Mouse (Mus musculus) MEL (cell line): ENCODE measurements around the gene Slc16a9. TPM values are rescaled to one million over a fixed set of nuclear protein-coding genes. Genes with fewer than 3 reads are reported as not detected.

ENCODE experiments used
- DNase-seq: peaks from one replicate; pipeline ENCODE4 v3.0.0; 2011; ENCODE audit warnings: low read depth, low spot score
- H3K27ac ChIP-seq: 2 replicates; pipeline ENCODE4 v1.5.1; 2012; ENCODE audit warnings: low read depth, mild to moderate bottlenecking, control low read depth, low read length, moderate library complexity; ENCODE audit not compliant: control insufficient read depth
- H3K27me3 ChIP-seq, 2 experiments: fragments of 150-350 bp in 1 of 2; sonication (generic) in 1 of 2; 2 replicates each; pipeline ENCODE4 v1.6.1; 2012; ENCODE audit warnings: low read length in 2 of 2, mild to moderate bottlenecking in 2 of 2, improper control_type of control experiment in 1 of 2, moderate library complexity in 1 of 2; ENCODE audit not compliant: insufficient read depth in 2 of 2, control insufficient read depth in 1 of 2
- H3K36me3 ChIP-seq, 2 experiments: 2 replicates each; pipeline ENCODE4 v1.6.1; 2012 to 2014; ENCODE audit warnings: low read length in 2 of 2, improper control_type of control experiment in 1 of 2, inconsistent platforms in 1 of 2, mild to moderate bottlenecking in 1 of 2; ENCODE audit not compliant: insufficient read depth in 2 of 2, control insufficient read depth in 1 of 2
- H3K4me1 ChIP-seq, 2 experiments: fragments of 150-350 bp in 1 of 2; sonication (generic) in 1 of 2; 2 replicates each; pipeline ENCODE4 v1.6.1; 2012; ENCODE audit warnings: low read length in 2 of 2, improper control_type of control experiment in 1 of 2, mild to moderate bottlenecking in 1 of 2; ENCODE audit not compliant: insufficient read depth in 2 of 2, control insufficient read depth in 1 of 2
- H3K4me3 ChIP-seq, 2 experiments: fragments of 150-350 bp in 1 of 2; sonication (generic) in 1 of 2; 2 replicates each; pipeline ENCODE4 v1.5.1; 2012; ENCODE audit warnings: low read depth in 2 of 2, low read length in 2 of 2, mild to moderate bottlenecking in 2 of 2, moderate library complexity in 2 of 2, control low read depth in 1 of 2, improper control_type of control experiment in 1 of 2; ENCODE audit not compliant: control insufficient read depth in 1 of 2, insufficient read depth in 1 of 2
- H3K79me2 ChIP-seq: 2 replicates; pipeline ENCODE4 v1.6.1; 2012; ENCODE audit warnings: mild to moderate bottlenecking, low read length, moderate library complexity; ENCODE audit not compliant: control insufficient read depth, poor library complexity, insufficient read depth
- H3K9ac ChIP-seq: 2 replicates; pipeline ENCODE4 v1.6.1; 2012; ENCODE audit warnings: low read depth, mild to moderate bottlenecking, control low read depth, low read length, moderate library complexity; ENCODE audit not compliant: control insufficient read depth, poor library complexity, severe bottlenecking
- H3K9me3 ChIP-seq: fragments of 150-350 bp; sonication (generic); replicated peaks from 2 replicates; pipeline ENCODE4 v1.6.1; 2012; ENCODE audit warnings: mild to moderate bottlenecking, low read length, improper control_type of control experiment, moderate library complexity; ENCODE audit not compliant: insufficient read depth
- BHLHE40 ChIP-seq: IDR thresholded peaks from 2 replicates; pipeline ENCODE4 v1.6.1; 2012; ENCODE audit warnings: low read depth, mild to moderate bottlenecking, inconsistent platforms, low read length, improper control_type of control experiment, borderline replicate concordance
- CHD1 ChIP-seq: IDR thresholded peaks from 2 replicates; pipeline ENCODE4 v1.6.1; 2012; ENCODE audit warnings: low read depth, mild to moderate bottlenecking, inconsistent platforms, low read length, improper control_type of control experiment
- CHD2 ChIP-seq: IDR thresholded peaks from 2 replicates; pipeline ENCODE4 v1.6.1; 2011; ENCODE audit warnings: low read length, improper control_type of control experiment
- CTCF ChIP-seq, 3 experiments: IDR thresholded peaks in 2 of 3; conservative IDR thresholded peaks in 1 of 3; 2 replicates each; pipeline ENCODE4 v1.5.1; 2011 to 2012; ENCODE audit warnings: low read length in 3 of 3, low read depth in 2 of 3, mild to moderate bottlenecking in 2 of 3, improper control_type of control experiment in 1 of 3, inconsistent platforms in 1 of 3, mixed read lengths in 1 of 3, moderate library complexity in 1 of 3; ENCODE audit not compliant: control insufficient read depth in 1 of 3, insufficient read depth in 1 of 3, poor library complexity in 1 of 3, severe bottlenecking in 1 of 3
- E2F4 ChIP-seq: IDR thresholded peaks from 2 replicates; pipeline ENCODE4 v1.6.1; 2011; ENCODE audit warnings: low read depth, low read length, improper control_type of control experiment, borderline replicate concordance
- ELF1 ChIP-seq: IDR thresholded peaks from 2 replicates; pipeline ENCODE4 v1.6.1; 2014; ENCODE audit warnings: low read depth, mild to moderate bottlenecking, inconsistent platforms, low read length, improper control_type of control experiment, moderate library complexity
- EP300 ChIP-seq, 2 experiments: IDR thresholded peaks; 2 replicates each; pipeline ENCODE4 v1.6.1; 2011; ENCODE audit warnings: improper control_type of control experiment in 2 of 2, low read length in 2 of 2, low read depth in 1 of 2, mild to moderate bottlenecking in 1 of 2
- GABPA ChIP-seq: IDR thresholded peaks from 2 replicates; pipeline ENCODE4 v1.6.1; 2012; ENCODE audit warnings: low read depth, mild to moderate bottlenecking, inconsistent platforms, low read length, improper control_type of control experiment, moderate library complexity
- GATA1 ChIP-seq: IDR thresholded peaks from 2 replicates; pipeline ENCODE4 v1.6.1; 2011; ENCODE audit warnings: low read depth, low read length, improper control_type of control experiment
- HCFC1 ChIP-seq: IDR thresholded peaks from 2 replicates; pipeline ENCODE4 v1.6.1; 2012; ENCODE audit warnings: low read depth, mild to moderate bottlenecking, inconsistent platforms, low read length, improper control_type of control experiment, moderate library complexity
- MAFK ChIP-seq: IDR thresholded peaks from 2 replicates; pipeline ENCODE4 v1.6.1; 2011; ENCODE audit warnings: low read depth, mild to moderate bottlenecking, low read length, improper control_type of control experiment, borderline replicate concordance
- MAX ChIP-seq: IDR thresholded peaks from 2 replicates; pipeline ENCODE4 v1.6.1; 2011; ENCODE audit warnings: low read length, improper control_type of control experiment
- MAZ ChIP-seq: IDR thresholded peaks from 2 replicates; pipeline ENCODE4 v1.6.1; 2012; ENCODE audit warnings: low read depth, mild to moderate bottlenecking, inconsistent platforms, low read length, improper control_type of control experiment
- MEF2A ChIP-seq: IDR thresholded peaks from 2 replicates; pipeline ENCODE4 v1.6.1; 2014; ENCODE audit warnings: low read depth, mild to moderate bottlenecking, inconsistent platforms, low read length, improper control_type of control experiment; ENCODE audit not compliant: poor library complexity, insufficient replicate concordance, severe bottlenecking; ENCODE audit errors: extremely low read depth
- MXI1 ChIP-seq: IDR thresholded peaks from 2 replicates; pipeline ENCODE4 v1.6.1; 2011; ENCODE audit warnings: mild to moderate bottlenecking, low read depth, low read length, improper control_type of control experiment
- MYB ChIP-seq: IDR thresholded peaks from 2 replicates; pipeline ENCODE4 v1.6.1; 2011; ENCODE audit warnings: mild to moderate bottlenecking, low read depth, low read length, improper control_type of control experiment
- NRF1 ChIP-seq: IDR thresholded peaks from 2 replicates; pipeline ENCODE4 v1.6.1; 2014; ENCODE audit warnings: low read depth, mild to moderate bottlenecking, inconsistent platforms, low read length, improper control_type of control experiment, moderate library complexity; ENCODE audit not compliant: poor library complexity, insufficient read depth, severe bottlenecking
- POLR2A ChIP-seq, 2 experiments: IDR thresholded peaks; 2 replicates each; pipeline ENCODE4 v1.6.1; 2011 to 2012; ENCODE audit warnings: low read length in 2 of 2, mild to moderate bottlenecking in 2 of 2, control low read depth in 1 of 2, improper control_type of control experiment in 1 of 2, low read depth in 1 of 2, moderate library complexity in 1 of 2; ENCODE audit not compliant: control insufficient read depth in 1 of 2, insufficient read depth in 1 of 2, poor library complexity in 1 of 2
- POLR2AphosphoS2 ChIP-seq: IDR thresholded peaks from 2 replicates; pipeline ENCODE4 v1.6.1; 2011; ENCODE audit warnings: low read length, improper control_type of control experiment
- POLR2AphosphoS5 ChIP-seq: IDR thresholded peaks from 2 replicates; pipeline ENCODE4 v1.6.1; 2012; ENCODE audit warnings: low read depth, borderline replicate concordance, mild to moderate bottlenecking, inconsistent platforms, low read length, moderate library complexity, mixed read lengths
- RAD21 ChIP-seq: IDR thresholded peaks from 2 replicates; pipeline ENCODE4 v1.6.1; 2011; ENCODE audit warnings: mild to moderate bottlenecking, low read depth, low read length, improper control_type of control experiment
- SIN3A ChIP-seq: IDR thresholded peaks from 2 replicates; pipeline ENCODE4 v1.6.1; 2012; ENCODE audit warnings: low read length, improper control_type of control experiment, inconsistent platforms
- SMC3 ChIP-seq: IDR thresholded peaks from 2 replicates; pipeline ENCODE4 v1.6.1; 2011; ENCODE audit warnings: low read depth, low read length, improper control_type of control experiment
- TAL1 ChIP-seq: IDR thresholded peaks from 2 replicates; pipeline ENCODE4 v1.6.1; 2012; ENCODE audit warnings: mild to moderate bottlenecking, inconsistent platforms, low read length, moderate library complexity, mixed read lengths
- TCF12 ChIP-seq: IDR thresholded peaks from 2 replicates; pipeline ENCODE4 v1.6.1; 2014; ENCODE audit warnings: low read depth, mild to moderate bottlenecking, inconsistent platforms, low read length, improper control_type of control experiment, moderate library complexity
- UBTF ChIP-seq: IDR thresholded peaks from 2 replicates; pipeline ENCODE4 v1.6.1; 2012; ENCODE audit warnings: low read depth, mild to moderate bottlenecking, inconsistent platforms, low read length, improper control_type of control experiment, moderate library complexity, borderline replicate concordance; ENCODE audit not compliant: insufficient read depth
- USF1 ChIP-seq: IDR thresholded peaks from 2 replicates; pipeline ENCODE4 v1.6.1; 2014; ENCODE audit warnings: low read depth, mild to moderate bottlenecking, inconsistent platforms, low read length, improper control_type of control experiment, moderate library complexity
- USF2 ChIP-seq, 2 experiments: IDR thresholded peaks; 2 replicates each; pipeline ENCODE4 v1.6.1; 2011 to 2012; ENCODE audit warnings: improper control_type of control experiment in 2 of 2, low read length in 2 of 2, borderline replicate concordance in 1 of 2, inconsistent platforms in 1 of 2, low read depth in 1 of 2, mild to moderate bottlenecking in 1 of 2; ENCODE audit not compliant: insufficient read depth in 1 of 2
- ZC3H11A ChIP-seq: IDR thresholded peaks from 2 replicates; pipeline ENCODE4 v1.6.1; 2012; ENCODE audit warnings: low read depth, mild to moderate bottlenecking, inconsistent platforms, low read length, improper control_type of control experiment
- ZNF384 ChIP-seq: IDR thresholded peaks from 2 replicates; pipeline ENCODE4 v1.6.1; 2012; ENCODE audit warnings: low read depth, mild to moderate bottlenecking, inconsistent platforms, low read length, improper control_type of control experiment
- polyA plus RNA-seq, 2 experiments: library from polyadenylated mRNA; stranded (reverse) in 1 of 2; unstranded in 1 of 2; fragments of >175 nt in 1 of 2; fragments of >200 nt in 1 of 2; gene quantifications; 2 replicates each; pipeline versions ENCODE4 v1.2.1 to v1.2.4; 2012; ENCODE audit warnings: low replicate concordance in 2 of 2, low read depth in 1 of 2; ENCODE audit not compliant: insufficient read length in 2 of 2, insufficient read depth in 1 of 2, missing spikeins in 1 of 2
- total RNA-seq: library from RNA; depleted of rRNA; stranded (reverse); fragments of 300-350 nt; gene quantifications from 2 replicates; pipeline ENCODE4 v1.2.3, GENCODE M21; 2012

Slc16a9 gene
- total and polyA plus RNA-seq, 3 experiments: not detected

DNA sequence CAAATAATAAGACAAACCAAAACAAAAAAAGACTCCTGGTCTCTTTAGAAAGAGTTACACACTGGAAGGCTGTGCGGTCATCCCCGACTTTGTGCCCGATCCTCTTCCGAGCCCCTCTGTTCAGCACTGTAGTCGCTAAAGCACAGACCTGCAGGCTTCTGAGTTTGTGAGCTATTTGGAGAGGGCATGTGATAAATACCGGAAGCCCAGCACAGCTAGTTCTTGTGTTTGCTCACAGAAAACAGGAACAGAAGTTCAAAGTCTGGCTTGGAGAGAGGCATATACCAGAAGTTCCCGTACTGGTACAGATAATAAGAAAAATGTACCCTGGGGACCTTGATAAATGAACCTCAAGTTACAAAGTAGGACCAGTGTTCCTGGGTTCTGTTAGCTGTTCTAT lies 49.6 kb upstream of the Slc16a9 start (continued):
- TF ChIP-seq BHLHE40 (no peak), USF2 (IDR thresholded peaks at IDR 0.05; ENCODE audit: borderline replicate concordance in 1 of 2, insufficient read depth in 1 of 2, low read depth in 1 of 2, low read length in 2 of 2) (no peak), POLR2AphosphoS5 (no peak), CTCF (IDR thresholded peaks at IDR 0.05 in 2 of 3, conservative IDR thresholded peaks at IDR 0.05 in 1 of 3; ENCODE audit: control insufficient read depth in 1 of 3, insufficient read depth in 1 of 3, low read depth in 2 of 3, low read length in 3 of 3, poor library complexity in 1 of 3, severe bottlenecking in 1 of 3) (no peak), USF1 (peak; percentile 77), GATA1 (peak; percentile 67), CHD2 (no peak), E2F4 (no peak), MEF2A (no peak), GABPA (no peak), ZC3H11A (no peak), TCF12 (peak; percentile 50; the same call in 1 of the 2 replicates), MAX (peak; percentile 41; the same call in 1 of the 2 replicates), UBTF (no peak), EP300 (IDR thresholded peaks at IDR 0.05; ENCODE audit: low read depth in 1 of 2, low read length in 2 of 2) (peak; percentile 34 to 54; a peak in 2 of 4 replicates), MAZ (no peak; the same call in 1 of the 2 replicates), HCFC1 (peak; percentile 62; the same call in 1 of the 2 replicates), NRF1 (no peak), SIN3A (peak; percentile 61; the same call in 1 of the 2 replicates), TAL1 (peak; percentile 53)

DNA sequence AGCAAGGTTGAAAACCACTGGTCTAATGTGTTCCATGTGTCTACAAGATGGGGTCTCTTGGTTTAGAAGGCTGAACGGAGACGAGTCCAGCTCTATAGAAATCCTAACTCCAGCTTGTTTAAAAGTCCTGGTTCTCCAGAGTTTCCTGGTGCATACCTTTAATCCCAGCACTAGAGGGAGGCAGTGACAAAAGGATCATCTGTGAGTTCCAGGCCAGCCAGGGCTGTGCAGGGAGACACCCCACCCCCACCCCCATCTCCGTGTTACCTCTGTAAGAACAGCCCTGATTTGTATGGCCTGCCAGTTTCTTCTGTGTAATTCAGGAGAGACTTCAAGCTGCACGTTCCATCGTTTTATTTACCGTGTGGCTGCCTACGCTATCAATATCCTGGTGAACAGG lies 49.1 kb upstream of the Slc16a9 start:
- Histone ChIP-seq H3K27ac (peak overlapping the region; percentile 76), H3K36me3 (peaks cover 0 to 14% of the 10 kb centered on the region in 2 experiments; a peak in 2 of 4 replicates), H3K27me3 (no peaks in the 10 kb centered on the region), H3K9ac (peak overlapping the region; percentile 32; the same call in 1 of the 2 replicates), H3K79me2 (no peaks in the 10 kb centered on the region), H3K9me3 (no peaks in the 10 kb centered on the region), H3K4me3 (peak overlapping the region; percentile 4 to 31), H3K4me1 (peaks cover 0 to 20% of the 10 kb centered on the region in 2 experiments; a peak in 2 of 4 replicates)
- TF ChIP-seq CHD1 (no peak), USF2 (IDR thresholded peaks at IDR 0.05; ENCODE audit: borderline replicate concordance in 1 of 2, insufficient read depth in 1 of 2, low read depth in 1 of 2, low read length in 2 of 2) (no peak), MXI1 (no peak), ELF1 (no peak), GABPA (no peak), CHD2 (no peak), MAFK (no peak), ZNF384 (no peak), CTCF (IDR thresholded peaks at IDR 0.05 in 2 of 3, conservative IDR thresholded peaks at IDR 0.05 in 1 of 3; ENCODE audit: control insufficient read depth in 1 of 3, insufficient read depth in 1 of 3, low read depth in 2 of 3, low read length in 3 of 3, poor library complexity in 1 of 3, severe bottlenecking in 1 of 3) (peak; percentile 5 to 32 (median 15); a peak in 2 of 6 replicates), POLR2AphosphoS2 (no peak), BHLHE40 (no peak), RAD21 (peak; percentile 23), EP300 (IDR thresholded peaks at IDR 0.05; ENCODE audit: low read depth in 1 of 2, low read length in 2 of 2) (no peak), POLR2A (IDR thresholded peaks at IDR 0.05; ENCODE audit: control insufficient read depth in 1 of 2, insufficient read depth in 1 of 2, low read depth in 1 of 2, low read length in 2 of 2, poor library complexity in 1 of 2) (no peak), HCFC1 (no peak), SMC3 (no peak), MYB (no peak), SIN3A (no peak)
- DNase-seq: peak; percentile 59
